Mouse (Mus musculus) intestine, embryonic 14.5 days (tissue): Measurements from ENCODE around the gene Inpp5d. TPM values are rescaled to one million over a fixed set of nuclear protein-coding genes. Genes with fewer than 3 reads are reported as not detected.

ENCODE experiments used
- ATAC-seq: fragments of 200-750 bp; cut with Nextera tagmentation; replicated peaks from 2 replicates; pipeline ENCODE4 v1.8.0; 2017; ENCODE audit warnings: low read depth, moderate number of reproducible peaks, moderate TSS enrichment, moderate library complexity; ENCODE audit not compliant: low FRiP score, low TSS enrichment
- DNase-seq: peaks from one replicate; pipeline ENCODE4 v3.0.0-alpha.2; 2018; ENCODE audit warnings: low spot score
- H3K27ac ChIP-seq: fragments of 300-500 bp; sonication (generic); 2 replicates; pipeline ENCODE4 v1.5.1; 2014; ENCODE audit warnings: low read depth, mild to moderate bottlenecking, control low read depth
- H3K27me3 ChIP-seq: fragments of 300-500 bp; sonication (generic); replicated peaks from 2 replicates; pipeline ENCODE4 v1.6.1; 2014; ENCODE audit warnings: low read length, control low read depth; ENCODE audit not compliant: control insufficient read depth, insufficient read depth
- H3K36me3 ChIP-seq: fragments of 300-500 bp; sonication (generic); 2 replicates; pipeline ENCODE4 v1.6.1; 2014; ENCODE audit warnings: low read length, control low read depth; ENCODE audit not compliant: control insufficient read depth, insufficient read depth
- H3K4me1 ChIP-seq: fragments of 300-500 bp; sonication (generic); replicated peaks from 2 replicates; pipeline ENCODE4 v1.6.1; 2014; ENCODE audit warnings: low read length, control low read depth, mixed read lengths; ENCODE audit not compliant: control insufficient read depth, insufficient read depth
- H3K4me2 ChIP-seq: fragments of 300-500 bp; sonication (generic); 2 replicates; pipeline ENCODE4 v1.6.1; 2014; ENCODE audit warnings: low read length
- H3K4me3 ChIP-seq: fragments of 300-500 bp; sonication (generic); 2 replicates; pipeline ENCODE4 v1.5.1; 2014; ENCODE audit warnings: low read depth, low read length, control low read depth, mixed read lengths
- H3K9ac ChIP-seq: fragments of 300-500 bp; sonication (generic); 2 replicates; pipeline ENCODE4 v1.6.1; 2014; ENCODE audit warnings: mild to moderate bottlenecking, low read length
- H3K9me3 ChIP-seq: fragments of 300-500 bp; sonication (generic); 2 replicates; pipeline ENCODE4 v1.6.1; 2016; ENCODE audit warnings: low read length, control low read depth; ENCODE audit not compliant: control insufficient read depth
- WGBS: fragments of 180-500 bp; shearing (Covaris S2); extraction: QIAGEN DNeasy Blood & Tissue Kit; methylation state at CpG from one replicate; pipeline ENCODE4 v1.1.7; 2014; 5-methylcytosine and 5-hydroxymethylcytosine counted together
- polyA plus RNA-seq: library from polyadenylated mRNA; unstranded; fragments of >200 nt; fragmentation: Nextera tagmentation; extraction: Ambion mirVana; gene quantifications from 2 replicates; pipeline ENCODE4 v1.2.1, GENCODE M21; 2014

Gene Inpp5d
- polyA plus RNA-seq, 1 experiment from 2014 or later, result 8.2 TPM

DNA sequence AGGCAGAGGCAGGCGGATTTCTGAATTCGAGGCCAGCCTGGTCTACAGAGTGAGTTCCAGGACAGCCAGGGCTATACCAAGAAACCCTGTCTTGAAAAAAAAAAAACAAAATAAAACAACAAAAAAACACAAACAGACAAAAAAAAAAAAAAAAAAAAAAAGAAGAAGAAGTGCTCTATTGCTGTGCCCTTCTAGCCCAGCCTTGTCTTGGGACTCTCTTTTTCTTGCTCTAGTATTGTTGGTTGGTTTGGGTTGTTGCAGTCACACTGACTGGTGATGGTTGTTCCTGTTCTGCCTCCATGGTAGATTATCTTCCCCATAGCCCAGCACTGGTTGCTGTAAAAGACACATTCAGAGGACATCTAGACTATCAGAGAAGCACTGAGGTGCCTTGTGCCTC is 149.2 kb downstream of the Inpp5d start:
- no peak for ATAC-seq
- WGBS, result 98% methylated on average over 2 of the region's 2 CpGs
- Histone ChIP-seq H3K9me3 (no peaks in the 10 kb centered on the region), H3K36me3 (peaks cover 88% of the 10 kb centered on the region), H3K4me2 (no peak overlapping the region), H3K4me1 (no peaks in the 10 kb centered on the region), H3K4me3 (no peak overlapping the region), H3K27me3 (no peaks in the 10 kb centered on the region), H3K27ac (no peak overlapping the region), H3K9ac (no peak overlapping the region)
- no peak for DNase-seq

Other genes starting within 250 kb of the Inpp5d start
- 0.38 and 1.0 TPM in 2 replicates for gene Kcnj13, start 225.6 kb upstream of the Inpp5d start, polyA plus RNA-seq
- gene Snorc, start 150.0 kb upstream of the Inpp5d start, polyA plus RNA-seq, result not detected in 2 replicates
- gene Neu2, start 110.4 kb upstream of the Inpp5d start, polyA plus RNA-seq, result 3.9 and 4.4 TPM in 2 replicates
- 10.5 and 11.2 TPM in 2 replicates for gene Ngef, start 46.4 kb upstream of the Inpp5d start, polyA plus RNA-seq
- 32.4 and 33.8 TPM in 2 replicates for gene Atg16l1, start 135.6 kb downstream of the Inpp5d start, polyA plus RNA-seq
- gene Sag, start 183.4 kb downstream of the Inpp5d start, polyA plus RNA-seq, result 1.8 and 2.0 TPM in 2 replicates
- gene Dgkd, start 233.0 kb downstream of the Inpp5d start, polyA plus RNA-seq, result 38.4 and 38.6 TPM in 2 replicates